Mouse (Mus musculus): Measurements from ENCODE around the gene Napa. TPM values are rescaled to one million over a fixed set of nuclear protein-coding genes. Genes with fewer than 3 reads are reported as not detected.

Gene Napa
- polyA plus RNA-seq, 1 experiment: 141 TPM

DNA sequence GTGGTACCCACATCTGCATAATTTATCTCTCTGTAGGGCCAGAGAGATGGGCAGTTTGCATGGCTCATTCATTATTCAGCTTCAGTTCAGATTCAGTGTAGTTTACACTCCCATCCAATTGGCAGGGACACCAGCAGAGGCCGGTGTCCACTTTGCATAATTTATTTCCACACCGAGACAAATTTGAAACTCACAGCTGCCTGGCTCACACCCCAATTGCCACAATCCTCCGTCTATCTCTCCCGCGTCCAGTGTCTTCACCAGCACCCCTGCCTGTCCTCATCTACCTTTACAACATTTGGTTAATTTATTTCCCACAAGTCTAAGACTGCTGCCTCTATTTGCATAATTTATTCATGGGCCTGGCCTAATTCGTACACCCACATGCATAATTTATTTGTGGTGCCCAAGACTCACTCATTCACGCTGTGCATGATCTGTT, 36.7 kb downstream of the Napa start:
- Histone ChIP-seq H3K4me3 (ENCODE audit: insufficient read depth, low read depth, low read length) (no peak overlapping the region), H3K27ac (replicated peaks; ENCODE audit: low read depth, low read length) (no peak overlapping the region), H3K4me1 (ENCODE audit: control insufficient read depth, insufficient read depth, insufficient read length, low read length) (no peaks in the 10 kb centered on the region)

DNA sequence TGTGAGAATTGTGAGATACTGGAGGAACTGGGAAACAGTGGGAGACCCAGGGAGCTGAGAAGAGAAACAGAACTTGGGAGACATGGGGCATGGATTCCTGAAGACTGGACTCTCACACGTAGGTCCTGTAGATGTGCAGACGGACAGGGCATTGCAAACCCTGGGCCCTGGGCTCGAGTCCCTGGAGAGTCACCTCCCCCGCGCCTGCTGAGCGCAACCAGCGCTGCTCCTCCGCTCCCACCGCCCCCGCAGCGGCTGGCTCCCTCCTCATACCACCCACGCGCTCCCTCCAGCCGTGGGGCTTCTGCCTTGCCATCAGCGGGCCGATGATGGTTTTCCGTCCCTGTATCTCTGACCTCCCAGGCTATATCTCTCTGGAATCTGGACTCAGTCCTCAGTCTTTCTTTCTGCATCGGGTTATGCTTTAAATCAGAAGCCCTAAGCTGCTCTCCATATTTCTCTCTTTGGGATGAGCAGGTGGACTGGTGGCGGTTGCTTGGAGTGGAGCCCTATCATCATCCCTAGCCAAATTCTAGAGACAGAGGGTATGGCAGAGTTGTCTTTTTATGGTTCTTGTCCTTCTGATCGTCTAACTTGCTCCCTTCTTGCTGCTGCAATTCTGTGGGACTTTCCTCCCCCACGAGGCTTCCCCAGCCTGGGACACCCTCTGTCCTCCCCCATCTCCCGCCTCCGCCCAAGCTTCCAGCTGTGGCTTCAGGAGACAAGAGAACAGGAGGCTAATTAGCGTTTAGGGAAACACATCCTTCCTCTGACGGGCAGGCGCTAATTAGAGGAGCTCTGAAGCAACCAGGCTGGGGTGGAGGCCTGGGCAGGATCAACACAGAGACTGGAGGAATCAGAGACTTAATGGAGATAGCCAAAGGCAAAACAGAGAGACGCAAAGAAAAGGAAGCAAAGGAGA, 48.5 kb downstream of the Napa start:
- Histone ChIP-seq H3K4me1 (ENCODE audit: control insufficient read depth, insufficient read depth, insufficient read length, low read length) (no peaks in the 10 kb centered on the region), H3K27ac (replicated peaks; ENCODE audit: low read depth, low read length) (no peak overlapping the region), H3K4me3 (ENCODE audit: insufficient read depth, low read depth, low read length) (no peak overlapping the region)

DNA sequence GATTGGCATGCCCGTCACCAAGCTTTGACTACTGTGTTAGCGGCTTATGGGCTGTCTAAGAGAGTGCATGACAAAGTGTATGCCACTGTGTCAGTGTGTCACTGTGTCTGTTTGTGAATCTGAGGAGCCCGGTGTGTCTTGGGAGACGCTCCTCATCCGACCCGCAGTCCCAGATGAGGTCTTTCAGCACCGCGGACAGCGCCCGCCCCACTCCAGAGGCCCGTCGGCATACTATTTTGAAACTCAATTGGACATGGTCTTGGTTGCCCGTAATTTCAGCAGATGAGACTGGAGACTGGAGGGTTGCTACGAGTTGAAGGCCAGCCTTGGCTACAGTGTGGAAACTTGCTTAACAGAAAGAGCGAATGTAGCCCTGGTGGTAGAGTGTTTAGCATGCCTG, 49.4 kb downstream of the Napa start:
- no peaks in the 10 kb centered on the region for H3K4me1 ChIP-seq (ENCODE audit: control insufficient read depth, insufficient read depth, insufficient read length, low read length)
- no peak overlapping the region for H3K4me3 ChIP-seq (ENCODE audit: insufficient read depth, low read depth, low read length)
- no peak overlapping the region for H3K27ac ChIP-seq (replicated peaks; ENCODE audit: low read depth, low read length)

DNA sequence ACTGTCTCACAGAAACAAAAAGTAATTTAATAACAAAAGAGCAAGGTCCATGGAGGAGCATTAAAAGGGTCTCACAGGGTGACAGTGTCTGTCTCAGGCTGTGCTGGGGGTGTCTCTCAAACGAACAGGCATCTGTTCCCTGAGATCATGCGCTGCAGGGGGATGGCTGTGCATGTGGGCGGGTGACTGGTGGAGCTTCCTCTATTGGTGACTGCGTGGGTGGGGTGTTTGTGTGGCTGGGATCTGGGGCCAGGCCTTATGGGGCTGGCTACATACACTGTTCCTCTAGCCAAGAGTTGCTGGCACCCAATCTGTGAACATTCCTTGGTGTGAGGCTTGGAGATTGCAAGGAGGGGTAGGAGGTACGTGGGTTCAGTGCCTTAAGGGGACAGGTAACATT, 51.0 kb downstream of the Napa start:
- Histone ChIP-seq H3K27ac (replicated peaks; ENCODE audit: low read depth, low read length) (no peak overlapping the region), H3K4me3 (ENCODE audit: insufficient read depth, low read depth, low read length) (no peak overlapping the region), H3K4me1 (ENCODE audit: control insufficient read depth, insufficient read depth, insufficient read length, low read length) (no peaks in the 10 kb centered on the region)

DNA sequence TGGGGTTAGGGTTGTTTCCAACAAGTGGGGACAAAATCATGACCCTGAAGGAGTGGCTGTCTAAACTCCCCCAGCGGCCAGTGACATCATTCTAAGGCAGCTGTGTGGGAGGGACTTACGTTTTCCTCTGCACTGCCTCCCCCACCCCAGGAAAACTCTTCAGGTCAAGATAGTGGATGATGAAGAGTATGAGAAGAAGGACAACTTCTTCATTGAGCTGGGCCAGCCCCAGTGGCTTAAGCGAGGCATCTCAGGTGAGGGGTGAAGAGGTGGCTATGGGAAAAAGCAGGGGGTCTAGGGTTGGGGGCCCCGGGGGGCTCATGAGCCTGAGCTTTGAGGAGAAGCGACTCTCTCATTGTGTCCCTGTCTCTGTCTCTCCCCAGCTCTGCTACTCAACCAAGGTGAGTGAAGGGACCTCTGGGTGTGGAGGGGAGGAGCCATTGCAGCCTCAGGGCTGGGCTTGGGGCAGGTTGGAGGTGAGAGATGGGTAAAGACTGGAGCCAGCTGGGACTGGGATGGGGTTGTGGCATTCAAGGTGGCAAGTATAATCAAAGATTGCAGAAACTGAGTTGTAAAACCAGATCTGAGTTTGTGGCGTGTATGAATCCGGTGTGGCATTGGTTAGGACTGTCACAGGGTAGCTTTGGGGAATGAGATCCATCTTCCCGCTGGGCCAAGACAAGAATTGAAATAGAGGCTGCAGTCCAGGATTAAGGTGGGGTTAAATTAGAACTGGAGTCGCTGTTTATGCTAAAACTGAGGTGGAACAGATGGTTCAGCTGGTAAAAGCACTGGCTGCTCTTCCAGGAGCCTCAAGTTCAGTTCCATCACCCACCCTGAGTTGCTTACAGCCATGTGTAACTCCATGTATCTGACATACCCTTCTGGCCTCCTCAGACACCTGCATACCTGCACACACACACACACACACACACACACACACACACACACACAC, 52.2 kb downstream of the Napa start:
- Histone ChIP-seq H3K4me1 (ENCODE audit: control insufficient read depth, insufficient read depth, insufficient read length, low read length) (no peaks in the 10 kb centered on the region), H3K4me3 (ENCODE audit: insufficient read depth, low read depth, low read length) (no peak overlapping the region), H3K27ac (replicated peaks; ENCODE audit: low read depth, low read length) (no peak overlapping the region)

DNA sequence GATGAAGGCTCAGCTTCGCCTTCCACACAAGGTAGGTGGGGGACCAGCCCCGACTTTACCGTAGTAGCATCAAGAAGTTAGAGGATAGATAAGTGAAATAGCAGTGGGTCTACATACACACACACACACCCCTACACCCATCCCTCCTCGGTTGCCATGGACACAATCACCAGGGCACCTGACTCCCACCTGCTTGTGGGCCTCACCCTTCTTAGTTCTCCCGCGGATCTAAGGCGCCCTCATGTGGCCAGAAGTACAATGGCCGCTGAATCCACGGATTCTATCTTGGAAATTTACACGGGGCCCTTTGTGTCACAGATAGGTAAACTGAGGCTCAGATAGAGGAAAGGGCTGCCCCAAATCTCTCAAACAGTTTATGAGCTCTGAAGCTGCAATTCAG, 55.3 kb downstream of the Napa start:
- Histone ChIP-seq H3K4me3 (ENCODE audit: insufficient read depth, low read depth, low read length) (no peak overlapping the region), H3K27ac (replicated peaks; ENCODE audit: low read depth, low read length) (no peak overlapping the region), H3K4me1 (ENCODE audit: control insufficient read depth, insufficient read depth, insufficient read length, low read length) (no peaks in the 10 kb centered on the region)

DNA sequence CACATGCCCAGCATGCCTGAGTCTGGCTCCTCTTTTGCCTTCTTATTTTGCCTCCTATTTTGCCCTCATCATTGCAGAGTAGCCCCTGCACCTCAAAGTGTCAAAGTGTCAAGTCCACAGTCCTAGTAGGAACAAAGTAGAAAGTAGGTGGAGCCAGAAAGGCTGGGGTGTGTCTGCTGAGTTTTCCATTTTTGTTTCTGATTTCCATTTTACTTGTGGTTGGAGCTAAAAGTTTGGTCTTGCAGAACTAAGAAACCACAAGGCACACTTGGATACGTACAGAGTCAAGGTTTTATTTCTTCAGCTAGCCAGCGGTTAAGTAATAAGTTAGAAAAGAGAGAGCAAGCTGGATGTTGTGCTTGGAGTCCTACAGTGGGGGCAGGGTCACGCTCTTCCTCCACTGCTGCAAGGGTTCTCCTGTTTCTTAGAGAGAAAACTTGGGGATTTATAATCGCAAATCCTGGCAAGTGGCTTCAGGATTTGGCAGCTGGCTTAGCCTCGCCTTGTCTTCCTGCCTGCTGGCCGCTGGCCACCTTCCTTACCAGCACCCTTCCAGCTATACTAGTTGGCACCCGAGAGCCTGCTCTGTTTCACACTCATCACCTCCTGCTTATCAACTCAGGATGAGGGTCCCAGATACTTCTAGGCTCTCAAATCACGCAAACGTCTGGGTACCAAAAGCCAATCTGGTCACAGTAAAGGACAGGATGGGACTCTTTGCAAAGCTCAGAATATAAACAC, 57.0 kb downstream of the Napa start:
- Histone ChIP-seq H3K4me3 (ENCODE audit: insufficient read depth, low read depth, low read length) (no peak overlapping the region), H3K27ac (replicated peaks; ENCODE audit: low read depth, low read length) (no peak overlapping the region), H3K4me1 (ENCODE audit: control insufficient read depth, insufficient read depth, insufficient read length, low read length) (no peaks in the 10 kb centered on the region)

DNA sequence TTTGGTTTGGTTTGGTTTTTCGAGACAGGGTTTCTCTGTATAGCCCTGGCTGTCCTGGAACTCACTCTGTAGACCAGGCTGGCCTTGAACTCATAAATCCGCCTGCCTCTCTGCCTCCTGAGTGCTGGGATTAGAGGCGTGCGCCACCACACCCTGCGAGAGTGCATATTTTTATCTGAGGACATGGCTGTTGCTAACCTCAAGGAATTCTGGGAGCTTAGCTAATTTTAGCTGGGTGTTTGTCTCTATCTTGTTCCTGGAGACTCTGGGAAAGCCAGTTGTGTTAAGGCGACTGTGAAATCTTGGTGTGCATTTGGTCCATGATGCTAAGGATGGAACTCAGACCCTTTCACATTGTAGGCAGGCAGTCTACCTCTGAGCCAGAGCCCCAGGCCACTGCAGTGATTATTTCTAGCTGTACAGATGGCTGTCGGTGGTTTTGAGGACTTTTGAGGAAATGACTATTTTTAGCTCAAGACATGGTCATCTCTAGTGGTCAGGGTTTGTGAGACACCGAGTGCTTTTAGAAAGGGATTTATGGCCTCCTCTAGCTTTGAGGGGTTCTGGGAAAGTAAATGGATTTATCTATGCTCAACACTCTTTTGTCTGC, 58.0 kb downstream of the Napa start:
- no peaks in the 10 kb centered on the region for H3K4me1 ChIP-seq (ENCODE audit: control insufficient read depth, insufficient read depth, insufficient read length, low read length)
- H3K27ac ChIP-seq (replicated peaks; ENCODE audit: low read depth, low read length): no peak overlapping the region

DNA sequence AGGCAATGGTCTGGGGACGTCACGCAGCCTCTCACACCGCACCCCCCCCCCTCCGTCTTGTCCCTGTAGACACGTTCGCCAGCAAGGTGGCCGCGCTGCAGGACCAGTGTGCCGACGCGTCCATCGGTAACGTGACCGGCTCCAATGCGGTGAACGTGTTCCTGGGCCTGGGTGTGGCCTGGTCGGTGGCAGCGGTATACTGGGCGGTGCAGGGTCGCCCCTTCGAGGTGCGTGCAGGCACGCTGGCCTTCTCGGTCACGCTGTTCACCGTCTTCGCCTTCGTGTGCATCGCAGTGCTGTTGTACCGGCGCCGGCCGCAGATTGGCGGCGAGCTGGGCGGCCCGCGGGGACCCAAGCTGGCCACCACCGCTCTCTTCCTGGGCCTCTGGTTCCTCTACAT, 60.5 kb downstream of the Napa start:
- Histone ChIP-seq H3K27ac (replicated peaks; ENCODE audit: low read depth, low read length) (no peak overlapping the region), H3K4me1 (ENCODE audit: control insufficient read depth, insufficient read depth, insufficient read length, low read length) (no peaks in the 10 kb centered on the region), H3K4me3 (ENCODE audit: insufficient read depth, low read depth, low read length) (no peak overlapping the region)

More for the DNA sequence above, 58.0 kb downstream of the Napa start:
- no peak overlapping the region for H3K4me3 ChIP-seq (ENCODE audit: insufficient read depth, low read depth, low read length)

DNA sequence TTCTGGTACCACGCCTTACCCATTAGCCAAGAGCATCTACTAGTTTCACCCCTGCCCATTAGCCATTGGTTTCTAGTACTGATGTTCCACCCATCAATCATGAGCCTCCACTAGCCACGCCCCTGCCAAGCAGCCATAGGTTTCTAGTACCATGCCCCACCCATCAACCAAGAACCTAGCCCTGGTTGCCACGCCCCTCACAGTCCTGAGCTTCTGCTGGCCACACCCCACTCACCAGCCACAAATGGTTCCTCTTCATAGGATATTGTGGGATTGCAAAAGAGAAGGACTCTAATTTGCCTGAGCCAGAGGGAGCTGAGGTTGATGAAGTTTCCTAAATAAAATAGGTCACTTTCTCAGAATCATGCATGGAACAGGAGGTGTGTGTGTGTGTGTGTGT, 62.4 kb downstream of the Napa start:
- H3K4me1 ChIP-seq (ENCODE audit: control insufficient read depth, insufficient read depth, insufficient read length, low read length): no peaks in the 10 kb centered on the region
- no peak overlapping the region for H3K27ac ChIP-seq (replicated peaks; ENCODE audit: low read depth, low read length)
- no peak overlapping the region for H3K4me3 ChIP-seq (ENCODE audit: insufficient read depth, low read depth, low read length)

DNA sequence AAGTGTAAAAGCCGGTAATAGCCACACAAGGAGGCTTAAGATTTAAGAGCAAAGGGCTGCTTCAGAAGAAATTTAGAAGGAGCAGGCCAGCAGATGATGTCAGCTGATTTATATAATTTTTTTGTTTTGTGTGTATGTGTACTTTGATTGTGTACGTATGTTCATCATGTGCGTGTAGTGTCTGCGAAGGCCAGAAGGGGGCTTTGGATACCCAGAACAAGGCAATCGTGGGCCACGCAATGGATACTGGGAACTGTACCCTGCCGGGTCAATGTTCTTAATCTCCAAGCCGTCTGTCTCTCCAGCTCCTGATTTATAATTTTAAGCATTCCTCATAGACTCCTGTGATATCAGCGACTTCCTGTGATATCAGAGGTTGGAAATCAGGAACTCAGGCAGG, 63.0 kb downstream of the Napa start:
- Histone ChIP-seq H3K27ac (replicated peaks; ENCODE audit: low read depth, low read length) (no peak overlapping the region), H3K4me1 (ENCODE audit: control insufficient read depth, insufficient read depth, insufficient read length, low read length) (no peaks in the 10 kb centered on the region), H3K4me3 (ENCODE audit: insufficient read depth, low read depth, low read length) (no peak overlapping the region)

DNA sequence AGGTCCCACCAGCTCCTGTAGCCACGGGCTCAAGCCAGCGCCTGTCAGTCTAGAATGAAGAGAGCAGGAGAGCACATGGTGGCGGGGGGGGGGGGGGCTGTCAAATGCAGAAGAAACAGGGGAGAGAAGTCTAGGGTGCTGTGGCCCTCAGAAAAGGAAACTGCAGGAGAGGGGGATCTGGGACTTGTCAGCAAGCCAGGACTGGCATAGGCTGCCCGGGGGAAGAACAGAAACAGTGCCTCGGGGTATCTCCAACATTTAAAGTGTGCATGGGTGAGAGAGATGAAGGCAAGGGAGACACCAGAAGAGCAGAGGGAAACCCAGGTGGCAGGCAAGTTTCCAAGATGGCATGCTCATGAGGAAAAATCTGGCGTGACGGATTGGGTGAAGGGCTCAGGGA, 63.8 kb downstream of the Napa start:
- Histone ChIP-seq H3K27ac (replicated peaks; ENCODE audit: low read depth, low read length) (no peak overlapping the region), H3K4me1 (ENCODE audit: control insufficient read depth, insufficient read depth, insufficient read length, low read length) (no peaks in the 10 kb centered on the region)

More for the DNA sequence above, 63.8 kb downstream of the Napa start:
- no peak overlapping the region for H3K4me3 ChIP-seq (ENCODE audit: insufficient read depth, low read depth, low read length)
